Mouse (Mus musculus) testis, adult 2 months (tissue): ENCODE results near the gene Snd1. TPM values are rescaled to one million over a fixed set of nuclear protein-coding genes. Genes with fewer than 3 reads are reported as not detected.
A peak's percentile ranks its signal among the peaks of the same experiment; 100 is the strongest.

Source experiments
- H3K27ac ChIP-seq: fragments of 200-500 bp; 2 replicates; pipeline ENCODE4 v1.5.1; 2012; ENCODE audit warnings: low read depth, low read length; ENCODE audit not compliant: control insufficient read depth, insufficient read depth
- H3K27me3 ChIP-seq: fragments of 200-500 bp; 2 replicates; pipeline ENCODE4 v1.6.1; 2012; ENCODE audit warnings: mild to moderate bottlenecking, low read length, moderate library complexity; ENCODE audit not compliant: control insufficient read depth, insufficient read depth
- H3K36me3 ChIP-seq: fragments of 200-500 bp; 2 replicates; pipeline ENCODE4 v1.6.1; 2012; ENCODE audit warnings: mild to moderate bottlenecking, low read length; ENCODE audit not compliant: control insufficient read depth, insufficient read depth
- H3K4me1 ChIP-seq: fragments of 200-500 bp; 2 replicates; pipeline ENCODE4 v1.6.1; 2012; ENCODE audit warnings: low read length; ENCODE audit not compliant: control insufficient read depth, insufficient read depth
- H3K4me3 ChIP-seq: fragments of 200-500 bp; 2 replicates; pipeline ENCODE4 v1.5.1; 2012; ENCODE audit warnings: low read depth, mild to moderate bottlenecking, low read length, moderate library complexity, mixed read lengths; ENCODE audit not compliant: control insufficient read depth
- CTCF ChIP-seq: fragments of 200-500 bp; IDR thresholded peaks from 2 replicates; pipeline ENCODE4 v1.5.1; 2012; ENCODE audit warnings: low read depth, mild to moderate bottlenecking, inconsistent platforms, low read length, moderate library complexity; ENCODE audit not compliant: control insufficient read depth, insufficient read depth, insufficient replicate concordance
- POLR2A ChIP-seq: fragments of 200-500 bp; IDR thresholded peaks from 2 replicates; pipeline ENCODE4 v1.6.1; 2012; ENCODE audit warnings: low read depth, mild to moderate bottlenecking, inconsistent platforms, low read length, moderate library complexity; ENCODE audit not compliant: control insufficient read depth
- polyA plus RNA-seq: library from polyadenylated mRNA; depleted of rRNA; stranded (reverse); fragments of >200 nt; gene quantifications from 2 replicates; pipeline ENCODE4 v1.2.3, GENCODE M21; 2012

The Snd1 gene
- polyA plus RNA-seq, 1 experiment = 11.4 TPM

- H3K4me3 ChIP-seq = no peak overlapping the region
- TF ChIP-seq CTCF = peak; percentile 95
- TF ChIP-seq POLR2A = no peak
- no peaks in the 10 kb centered on the region for H3K27me3 ChIP-seq
- H3K4me1 ChIP-seq = peaks cover 3% of the 10 kb centered on the region
- H3K36me3 ChIP-seq = no peaks in the 10 kb centered on the region
- H3K27ac ChIP-seq = no peak overlapping the region
These were observed 474.3 kb downstream of the Snd1 start for GRCm38 (mm10) chr6:28949269-28949668.

- H3K4me1 ChIP-seq = no peaks in the 10 kb centered on the region
- TF ChIP-seq CTCF (peak; percentile 99), POLR2A (no peak)
- no peak overlapping the region for H3K27ac ChIP-seq
- no peaks in the 10 kb centered on the region for H3K36me3 ChIP-seq
- no peak overlapping the region for H3K4me3 ChIP-seq
- no peaks in the 10 kb centered on the region for H3K27me3 ChIP-seq
These were observed 480.6 kb downstream of the Snd1 start for GRCm38 (mm10) chr6:28955581-28955980.

DNA sequence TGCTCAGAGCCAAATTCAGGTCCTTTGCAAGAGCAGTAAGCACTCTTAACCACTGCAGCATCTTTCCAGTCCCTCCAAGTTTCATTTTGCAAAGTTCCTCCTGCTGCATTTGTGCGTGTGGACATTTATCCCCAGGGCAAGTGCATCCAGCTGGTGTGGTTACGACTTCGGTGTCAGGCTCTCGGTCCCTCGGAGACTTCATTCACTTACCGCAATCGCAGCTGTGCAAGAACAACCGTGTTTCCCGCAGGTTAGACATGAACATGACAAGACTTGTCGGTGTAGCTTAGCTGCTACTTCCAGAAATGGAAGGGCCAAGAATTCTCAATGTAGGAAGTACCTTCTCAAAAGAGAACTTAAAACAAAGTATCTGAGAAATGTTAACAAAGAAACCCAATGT lies 482.5 kb downstream of the Snd1 start:
- H3K4me1 ChIP-seq = no peaks in the 10 kb centered on the region
- no peak overlapping the region for H3K4me3 ChIP-seq
- H3K36me3 ChIP-seq = no peaks in the 10 kb centered on the region
- H3K27me3 ChIP-seq = no peaks in the 10 kb centered on the region
- no peak overlapping the region for H3K27ac ChIP-seq
- TF ChIP-seq POLR2A (no peak), CTCF (no peak)

DNA sequence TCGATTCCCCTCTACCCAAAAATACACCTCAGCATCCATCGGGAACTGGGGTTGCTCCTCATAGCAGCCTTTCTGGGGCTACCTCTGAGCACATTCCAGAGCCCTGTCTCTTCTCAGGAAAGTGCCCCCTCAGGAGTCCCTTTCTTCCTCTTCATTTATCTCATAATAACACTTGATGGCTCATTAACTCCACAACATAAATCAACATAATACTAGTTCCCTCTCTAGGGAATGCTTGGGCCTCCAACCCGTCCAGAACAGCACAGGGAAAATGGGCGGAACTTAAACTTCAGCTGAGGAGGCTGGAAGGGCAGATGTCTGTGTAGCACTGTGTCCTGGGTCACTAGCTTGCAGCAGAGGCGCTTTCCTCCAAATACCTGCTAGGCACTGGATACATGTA lies 488.2 kb downstream of the Snd1 start:
- H3K27me3 ChIP-seq = no peaks in the 10 kb centered on the region
- TF ChIP-seq CTCF (no peak), POLR2A (no peak)

DNA sequence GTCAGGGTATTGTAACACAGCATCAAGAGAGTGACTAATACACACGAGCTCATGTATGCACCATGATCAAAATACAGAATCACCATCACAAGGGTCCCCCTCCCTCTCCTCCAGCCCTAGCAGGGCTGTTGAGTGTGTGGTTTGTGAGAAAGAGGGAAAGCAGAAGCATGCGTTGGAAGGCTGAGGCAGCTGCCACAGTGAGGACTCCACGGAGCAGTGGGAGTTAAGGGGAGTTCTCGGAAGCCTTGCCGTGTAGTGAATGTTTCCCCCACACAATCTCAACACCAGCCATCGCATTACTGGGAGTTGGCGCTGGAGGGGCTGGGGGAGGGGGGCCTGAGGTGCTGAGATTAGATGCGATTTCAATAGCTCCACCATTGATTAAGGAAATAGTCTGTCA lies 490.3 kb downstream of the Snd1 start:
- Histone ChIP-seq H3K4me3 (no peak overlapping the region), H3K4me1 (peaks cover 7% of the 10 kb centered on the region), H3K27ac (no peak overlapping the region), H3K36me3 (no peaks in the 10 kb centered on the region), H3K27me3 (no peaks in the 10 kb centered on the region)
- TF ChIP-seq POLR2A = no peak
- no peak for TF ChIP-seq CTCF

More for the DNA sequence above, 488.2 kb downstream of the Snd1 start:
- H3K4me1 ChIP-seq = peaks cover 7% of the 10 kb centered on the region
- no peaks in the 10 kb centered on the region for H3K36me3 ChIP-seq
- no peak overlapping the region for H3K4me3 ChIP-seq
- H3K27ac ChIP-seq = no peak overlapping the region

GRCm38 (mm10) chr6:28969615-28970014 lies 494.7 kb downstream of the Snd1 start:
- peaks cover 7% of the 10 kb centered on the region for H3K4me1 ChIP-seq
- no peaks in the 10 kb centered on the region for H3K27me3 ChIP-seq
- no peaks in the 10 kb centered on the region for H3K36me3 ChIP-seq
- TF ChIP-seq POLR2A (no peak), CTCF (no peak)
- H3K27ac ChIP-seq = no peak overlapping the region
- no peak overlapping the region for H3K4me3 ChIP-seq

- H3K27me3 ChIP-seq = no peaks in the 10 kb centered on the region
These were observed 495.8 kb downstream of the Snd1 start for GRCm38 (mm10) chr6:28970711-28971110.

GRCm38 (mm10) chr6:28974498-28974897 lies 499.6 kb downstream of the Snd1 start:
- Histone ChIP-seq H3K4me1 (no peaks in the 10 kb centered on the region), H3K27ac (no peak overlapping the region), H3K4me3 (no peak overlapping the region), H3K36me3 (no peaks in the 10 kb centered on the region), H3K27me3 (no peaks in the 10 kb centered on the region)
- no peak for TF ChIP-seq CTCF
- no peak for TF ChIP-seq POLR2A

More at GRCm38 (mm10) chr6:28970711-28971110, 495.8 kb downstream of the Snd1 start:
- no peaks in the 10 kb centered on the region for H3K36me3 ChIP-seq
- no peak for TF ChIP-seq CTCF
- no peak for TF ChIP-seq POLR2A
- H3K4me3 ChIP-seq = no peak overlapping the region
- H3K4me1 ChIP-seq = peaks cover 2% of the 10 kb centered on the region
- H3K27ac ChIP-seq = no peak overlapping the region
